Mouse (Mus musculus) activated CD4-positive, CD25-positive, alpha-beta regulatory T cell, adult 4 months (primary cell): Measurements from ENCODE around the gene Ctsw. TPM values are rescaled to one million over a fixed set of nuclear protein-coding genes. Genes with fewer than 3 reads are reported as not detected.

Experiments
- ATAC-seq: one replicate; pipeline ENCODE4 v1.8.0; 2017
- polyA plus RNA-seq, 2 experiments: library from polyadenylated mRNA; unstranded; fragments of 100-300 nt; shearing (Covaris generic); gene quantifications; one replicate each; pipeline ENCODE4 v1.2.1; 2017

The Ctsw gene
- polyA plus RNA-seq, 2 experiments from 2014 or later: 175 to 215 TPM

DNA sequence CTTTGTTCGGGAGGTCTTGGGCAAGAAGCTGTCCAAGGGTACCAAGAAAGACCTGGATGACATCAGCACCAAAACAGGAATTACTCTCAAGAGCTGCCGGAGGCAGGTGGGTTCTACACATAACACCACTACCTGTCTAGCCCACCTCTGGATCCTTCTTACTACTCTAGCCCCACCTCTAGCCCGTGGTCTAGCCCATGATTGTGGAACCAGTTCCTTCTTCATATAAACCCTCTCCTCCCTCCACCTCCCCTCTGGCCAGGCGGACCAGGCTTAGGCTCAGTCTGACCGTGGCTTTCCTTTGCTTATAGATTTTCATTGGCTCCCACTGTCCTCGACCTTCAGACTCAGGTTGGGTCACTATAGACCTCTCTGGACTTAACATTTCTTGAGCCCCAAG, 6.9 kb downstream of the Ctsw start:
- ATAC-seq: no peak

DNA sequence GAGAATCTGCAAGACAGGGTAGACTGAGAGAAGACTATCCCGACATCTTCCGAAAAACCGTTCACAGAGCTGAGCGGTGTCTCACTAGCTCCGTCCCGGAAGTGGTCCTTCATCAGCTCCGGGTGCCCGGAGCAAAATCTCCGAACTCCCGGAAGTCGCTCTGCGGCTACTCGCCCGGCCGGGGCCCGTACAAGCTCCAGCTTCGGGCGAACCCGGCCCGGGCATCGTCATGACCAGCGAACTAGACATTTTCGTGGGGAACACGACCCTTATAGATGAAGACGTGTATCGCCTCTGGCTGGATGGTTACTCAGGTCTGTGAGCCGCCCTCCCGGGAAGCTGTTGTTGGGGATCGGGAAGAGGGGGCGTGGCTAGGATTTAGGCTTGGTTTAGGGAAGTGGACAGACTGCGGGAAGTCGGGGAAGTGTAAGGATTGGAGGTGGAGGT, 7.8 kb downstream of the Ctsw start, which contains the start of gene Fibp:
Fibp (plus strand) TSS at position 151 of the 447 bp plus-strand sequence.
- ATAC-seq: peak; percentile 72

- no peak for ATAC-seq
Measured at GRCm38 (mm10) chr19:5459896-5460295, 8.4 kb downstream of the Ctsw start.

- ATAC-seq: no peak
Measured at GRCm38 (mm10) chr19:5459019-5459418, 9.3 kb downstream of the Ctsw start.

DNA sequence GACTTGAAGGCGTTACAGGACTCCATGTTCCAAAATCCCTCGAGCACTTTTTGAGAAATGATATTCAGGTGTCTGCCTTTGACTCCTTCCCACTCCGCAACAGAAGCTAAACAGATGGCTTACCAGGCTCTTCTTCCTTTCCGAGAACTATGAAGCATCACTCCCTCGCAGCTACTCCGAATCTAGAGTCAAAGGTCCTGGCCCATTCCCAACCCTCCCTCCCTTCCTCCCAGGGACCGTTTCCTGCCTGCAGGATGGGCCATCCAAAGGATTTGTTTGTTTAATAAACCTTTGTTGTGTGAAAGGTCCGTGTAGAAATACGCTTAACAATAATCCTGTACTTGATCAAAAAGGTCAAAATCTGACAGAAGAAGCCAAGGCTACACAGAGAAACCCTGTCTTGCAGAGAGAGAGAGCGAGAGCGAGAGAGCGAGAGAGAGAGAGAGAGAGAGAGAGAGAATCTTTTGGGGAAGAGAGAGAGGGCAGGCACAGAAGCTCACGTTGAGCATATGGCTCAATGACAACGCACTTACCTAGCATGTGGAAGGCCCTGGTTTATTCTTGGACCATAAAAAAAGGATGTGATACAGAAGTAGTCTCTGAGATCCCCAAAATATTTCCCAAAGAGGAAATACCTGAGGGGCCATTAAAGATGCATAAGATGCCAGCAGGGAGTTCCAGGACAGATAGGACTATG, 10.4 kb downstream of the Ctsw start, which contains the start of gene Ccdc85b:
Ccdc85b (minus strand) TSS at position 149 of the 697 bp plus-strand sequence.
- ATAC-seq: no peak

- ATAC-seq: peak; percentile 77
Measured at GRCm38 (mm10) chr19:5456922-5457745, 11.2 kb downstream of the Ctsw start.

DNA sequence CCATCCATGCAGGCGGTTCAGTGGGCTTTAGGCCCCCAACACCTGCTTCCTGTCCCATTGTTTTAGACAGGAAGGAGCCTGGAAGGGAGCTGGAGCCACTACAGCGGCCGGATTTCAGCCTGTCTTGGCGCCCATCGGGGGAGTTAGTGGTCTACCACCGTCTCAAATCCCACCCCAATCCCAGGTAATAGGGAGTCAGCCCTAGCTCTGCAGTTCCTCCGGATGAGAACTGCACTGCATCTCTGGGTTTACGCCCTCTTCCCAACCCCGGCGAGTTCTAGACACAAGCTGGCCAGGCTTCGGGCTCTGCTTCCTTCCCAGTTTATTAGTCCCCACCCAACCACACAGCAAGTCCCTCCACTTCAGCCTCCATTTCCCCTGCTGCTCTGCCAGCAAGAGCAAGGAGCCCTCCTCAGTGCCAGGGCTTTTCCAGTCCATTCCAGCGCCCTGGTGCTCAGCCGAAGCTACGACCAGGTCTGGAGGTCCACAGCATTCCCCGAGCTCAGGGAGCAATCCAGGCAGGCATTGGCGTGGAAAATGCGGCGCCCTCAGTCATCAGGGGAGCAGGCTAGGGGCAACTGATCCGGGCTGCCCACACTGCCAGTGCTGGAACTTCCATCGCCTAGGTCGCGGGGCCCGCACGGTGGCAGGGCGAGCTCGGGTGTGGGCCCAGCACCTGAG, 11.9 kb downstream of the Ctsw start:
- no peak for ATAC-seq

DNA sequence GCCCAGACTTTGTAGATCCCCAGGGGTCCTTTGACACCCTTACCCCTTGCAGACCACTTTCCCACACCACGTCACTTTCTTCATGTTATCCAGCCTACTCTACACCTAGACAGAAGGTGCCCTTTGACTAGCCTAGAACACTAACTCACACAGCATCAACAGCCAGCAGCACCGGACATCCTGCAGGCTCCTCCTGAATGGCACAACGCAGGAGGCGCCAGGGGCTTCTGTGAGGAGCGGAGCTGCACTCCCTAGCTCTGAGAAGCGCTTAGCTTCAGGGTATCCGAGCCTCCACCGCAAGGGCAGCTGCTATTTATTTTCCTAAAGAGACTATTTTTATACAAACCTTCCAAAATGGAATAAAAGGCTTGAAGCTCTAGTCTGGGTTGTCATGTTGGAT, 12.7 kb downstream of the Ctsw start:
- no peak for ATAC-seq

DNA sequence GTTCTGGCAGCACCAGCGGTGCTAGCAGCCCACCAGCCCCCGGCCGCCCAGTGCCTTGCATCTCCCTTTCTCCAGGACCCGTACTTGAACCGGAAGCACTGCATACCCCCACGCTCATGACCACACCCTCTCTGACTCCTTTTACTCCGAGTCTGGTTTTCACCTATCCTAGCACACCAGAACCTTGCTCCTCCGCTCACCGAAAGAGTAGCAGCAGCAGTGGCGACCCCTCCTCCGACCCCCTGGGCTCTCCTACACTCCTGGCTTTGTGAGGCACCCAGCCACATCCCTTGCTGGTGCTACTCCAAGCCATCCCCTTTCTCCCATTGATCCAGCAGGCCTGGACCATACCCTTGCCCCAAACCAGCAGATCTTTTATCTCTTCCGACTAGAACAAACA, 13.3 kb downstream of the Ctsw start:
- ATAC-seq: no peak

DNA sequence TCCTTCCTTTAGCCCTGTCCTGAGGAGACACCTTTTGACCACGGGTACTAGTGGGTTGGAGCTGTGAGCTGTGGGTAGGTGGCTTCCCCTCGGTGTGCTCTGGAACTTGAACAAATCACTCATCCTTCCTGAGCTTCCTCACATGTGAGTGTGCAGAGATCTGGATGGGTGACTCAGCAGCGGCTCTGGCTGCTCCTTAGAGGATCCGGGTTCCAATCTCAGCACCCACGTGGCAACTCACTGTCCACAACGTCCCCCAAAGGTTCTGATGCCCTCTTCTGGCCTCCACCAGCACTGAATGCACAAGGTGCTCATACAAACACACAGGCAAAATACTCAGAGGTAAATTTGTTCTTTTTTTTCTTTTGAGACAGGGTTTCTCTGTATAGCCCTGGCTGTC, 16.5 kb downstream of the Ctsw start:
- no peak for ATAC-seq

GRCm38 (mm10) chr19:5449673-5450072, 18.6 kb downstream of the Ctsw start:
- no peak for ATAC-seq

GRCm38 (mm10) chr19:5448354-5449150, 19.8 kb downstream of the Ctsw start:
- no peak for ATAC-seq

DNA sequence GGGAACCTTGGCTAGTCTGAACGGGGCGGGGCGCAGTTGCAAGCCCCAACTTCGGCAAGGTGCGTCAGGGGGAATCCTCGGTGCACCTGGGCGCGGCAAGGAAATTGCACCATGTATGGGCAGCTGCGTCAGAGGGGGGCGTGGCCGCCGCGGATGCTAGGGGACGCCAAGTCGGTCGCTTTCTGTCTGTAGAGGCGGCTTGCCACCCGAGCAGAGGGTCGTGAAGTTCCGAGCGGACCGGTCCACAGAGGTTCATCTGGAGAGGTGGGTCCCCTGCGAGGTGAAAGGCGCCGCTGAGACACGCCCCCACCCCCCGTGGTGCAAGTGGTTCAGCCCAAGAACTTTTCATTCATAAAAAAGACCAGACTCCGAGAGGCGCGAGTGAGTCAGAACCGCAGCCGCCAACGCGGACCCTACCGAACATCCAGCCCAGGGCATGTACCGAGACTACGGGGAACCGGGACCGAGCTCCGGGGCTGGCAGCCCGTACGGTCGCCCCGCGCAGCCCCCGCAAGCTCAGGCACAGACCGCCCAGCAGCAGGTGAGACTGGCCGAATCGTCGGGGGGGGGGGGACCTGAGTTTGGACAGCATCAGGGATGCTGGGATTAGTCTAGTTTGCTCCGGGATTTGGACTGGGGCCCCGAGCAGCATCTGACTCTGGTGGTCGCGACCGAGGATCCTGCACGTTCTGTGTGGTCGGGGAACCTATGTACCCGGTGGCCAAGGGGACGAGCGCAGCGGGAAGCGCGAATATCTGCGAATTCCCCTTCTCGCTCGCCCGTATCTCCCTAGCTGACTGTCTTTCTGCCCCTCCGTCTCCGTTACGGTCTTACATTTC, 20.6 kb downstream of the Ctsw start, which contains the start of gene Fosl1:
Fosl1 (plus strand) TSS at position 33 of the 839 bp plus-strand sequence.
- ATAC-seq: peak; percentile 94

DNA sequence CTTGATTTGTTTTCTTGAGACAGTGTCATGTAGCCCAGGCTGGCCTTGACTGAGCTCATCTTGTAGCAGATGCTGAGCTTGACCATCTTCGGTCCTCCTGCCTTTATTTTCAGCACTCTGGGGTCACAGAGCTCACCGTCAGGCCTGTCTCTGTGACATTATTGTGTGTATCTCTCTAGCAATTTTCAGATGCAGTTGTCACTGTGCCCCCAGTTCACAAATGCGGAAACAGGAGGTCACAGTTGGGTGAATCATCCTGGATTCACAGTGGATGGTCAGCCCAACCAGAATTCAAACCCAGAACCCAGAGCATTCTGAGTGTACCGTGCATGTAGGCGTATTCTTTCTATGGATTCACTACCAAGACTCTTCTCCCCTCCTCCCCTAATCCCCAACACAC, 22.6 kb downstream of the Ctsw start:
- ATAC-seq: no peak

- ATAC-seq: no peak
Measured at GRCm38 (mm10) chr19:5444954-5445353, 23.4 kb downstream of the Ctsw start.

- no peak for ATAC-seq
Measured at GRCm38 (mm10) chr19:5444371-5444908, 23.9 kb downstream of the Ctsw start.

- ATAC-seq: no peak
Measured at GRCm38 (mm10) chr19:5433951-5434350, 34.4 kb downstream of the Ctsw start.

GRCm38 (mm10) chr19:5432992-5433852, 35.1 kb downstream of the Ctsw start:
- peak; percentile 57 for ATAC-seq

DNA sequence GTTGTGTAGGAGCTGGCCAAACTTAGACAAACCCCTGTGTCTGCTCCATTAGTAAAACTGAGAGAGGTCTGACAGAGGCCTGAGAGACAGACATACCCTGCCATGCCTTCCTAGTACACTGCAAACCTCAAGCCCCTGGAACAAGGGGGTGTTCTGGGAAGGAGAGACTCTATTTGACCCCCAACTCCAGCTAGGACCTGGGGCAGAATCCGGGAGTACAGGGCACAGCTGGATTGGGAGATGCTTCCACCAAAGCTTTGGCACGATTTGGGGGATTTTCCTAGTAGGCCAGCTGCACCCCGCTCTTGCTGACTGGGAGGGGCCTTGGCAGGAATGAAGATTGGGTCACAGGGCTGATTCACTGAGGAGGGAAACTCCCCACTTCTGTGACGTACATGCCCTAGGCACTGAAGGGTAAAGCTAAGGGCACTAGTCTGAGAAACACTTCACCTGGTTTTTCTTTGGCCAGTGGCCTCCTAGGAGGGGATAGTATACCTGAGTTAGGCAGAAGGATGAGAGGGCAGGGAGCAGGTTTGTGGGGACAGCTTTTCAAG, 36.3 kb downstream of the Ctsw start:
- no peak for ATAC-seq

- ATAC-seq: no peak
Measured at GRCm38 (mm10) chr19:5430408-5430807, 37.9 kb downstream of the Ctsw start.
